Mouse (Mus musculus) ES-E14 (cell line): ENCODE results near the gene Atp6v0b.

Source experiments
- CHD2 ChIP-seq: IDR thresholded peaks from 2 replicates; pipeline ENCODE4 v1.6.1; 2014; ENCODE audit warnings: mild to moderate bottlenecking, low read depth, low read length, inconsistent platforms
- HCFC1 ChIP-seq: IDR thresholded peaks from 2 replicates; pipeline ENCODE4 v1.6.1; 2012; ENCODE audit warnings: low read length, inconsistent platforms, borderline replicate concordance; ENCODE audit not compliant: insufficient read depth
- ZC3H11A ChIP-seq: IDR thresholded peaks from 2 replicates; pipeline ENCODE4 v1.6.1; 2012; ENCODE audit warnings: low read depth, mild to moderate bottlenecking, inconsistent platforms, low read length, borderline replicate concordance

GRCm38 (mm10) chr4:117915489-117916105, 28.5 kb upstream of the Atp6v0b start:
- TF ChIP-seq HCFC1, result no peak
- TF ChIP-seq ZC3H11A, result no peak
- TF ChIP-seq CHD2, result no peak
